Mouse (Mus musculus) erythroblast, embryonic 14.5 days (primary cell): ENCODE measurements around the gene Rab11b.

ENCODE experiments used
- GATA1 ChIP-seq: IDR thresholded peaks from 2 replicates; pipeline ENCODE4 v1.6.1; 2012; ENCODE audit warnings: low read length, inconsistent platforms, mixed read lengths
- TAL1 ChIP-seq: IDR thresholded peaks from 3 replicates; pipeline ENCODE4 v1.6.1; 2012; ENCODE audit warnings: low read length, inconsistent platforms, mixed read lengths

DNA sequence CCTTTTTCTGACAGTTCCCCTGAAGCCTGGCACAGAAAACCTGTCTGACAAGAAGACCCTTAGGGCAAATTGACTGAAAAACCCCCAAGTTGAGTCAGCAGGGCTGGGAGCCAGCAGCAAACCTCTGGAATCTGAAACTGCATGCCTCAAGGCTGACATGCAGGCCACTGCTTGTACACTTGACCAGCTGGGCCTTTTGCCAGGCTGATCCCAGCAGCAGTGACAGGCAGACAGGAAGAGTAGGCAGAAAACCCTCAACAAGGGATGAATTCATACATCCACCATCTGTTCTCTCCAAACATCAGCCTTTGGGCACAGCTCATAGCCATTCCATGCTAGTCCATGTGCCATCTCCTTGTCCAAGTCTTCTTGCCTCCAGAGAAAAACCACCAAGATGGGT, 23.1 kb upstream of the Rab11b start:
- TF ChIP-seq GATA1 (no peak), TAL1 (no peak)
